Mouse (Mus musculus): ENCODE data around the gene Gm29049.
"Not testable (repeated sequence)": the region's sequence is repeated elsewhere in the genome, so short reads cannot be mapped to it uniquely, and the experiment has no call there.

The Gm29049 gene

DNA sequence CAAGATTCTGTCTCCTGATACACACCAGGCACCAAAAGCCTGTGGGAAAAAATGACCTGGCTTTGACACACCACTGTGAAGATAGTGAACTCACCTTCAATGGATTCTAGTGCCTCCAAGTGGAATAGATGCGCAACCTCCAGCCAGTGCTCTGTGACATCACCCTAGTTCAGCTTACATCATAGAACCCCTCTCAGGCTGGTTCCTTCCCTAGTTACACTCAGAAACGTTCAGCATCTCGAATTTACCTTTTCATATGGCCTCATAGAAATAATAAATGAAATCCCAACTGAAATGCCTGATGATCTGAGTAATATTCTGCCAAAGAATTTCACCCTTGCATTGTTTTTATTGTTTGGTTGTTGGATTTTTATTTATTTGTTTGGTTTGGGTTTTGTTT, at the start of gene Gm29049:
TSS of gene Gm29049 (minus strand) at position 101 of the 400 bp plus-strand sequence.
- not testable (repeated sequence) for DNase-seq
